Mouse (Mus musculus) adrenal gland, postnatal 25 days (tissue): ENCODE data around the gene Tmem243. TPM values are rescaled to one million over a fixed set of nuclear protein-coding genes. Genes with fewer than 3 reads are reported as not detected.
"Not testable (repeated sequence)": the region's sequence is repeated elsewhere in the genome, so short reads cannot be mapped to it uniquely, and the experiment has no call there.

Experiments
- DNase-seq: peaks from one replicate; pipeline ENCODE4 v3.0.0; 2021; ENCODE audit warnings: mixed read lengths
- total RNA-seq: library from RNA; stranded (reverse); gene quantifications from 2 replicates; pipeline ENCODE4 v1.2.3, GENCODE M21; 2021

Gene Tmem243
- total RNA-seq, 1 experiment from 2014 or later, result 52.5 TPM

GRCm38 (mm10) chr5:9106806-9107205 is 6.3 kb downstream of the Tmem243 start:
- peak; percentile 55 for DNase-seq

- no peak for DNase-seq
These were observed 7.0 kb downstream of the Tmem243 start for GRCm38 (mm10) chr5:9107296-9108089.

- DNase-seq, result no peak
These were observed 8.0 kb downstream of the Tmem243 start for GRCm38 (mm10) chr5:9108490-9108889.

GRCm38 (mm10) chr5:9109582-9109981 is 9.1 kb downstream of the Tmem243 start:
- no peak for DNase-seq

- no peak for DNase-seq
These were observed 10.8 kb downstream of the Tmem243 start for GRCm38 (mm10) chr5:9111285-9111684.

GRCm38 (mm10) chr5:9111759-9112158 is 11.3 kb downstream of the Tmem243 start:
- peak; percentile 36 for DNase-seq

- no peak for DNase-seq
These were observed 13.7 kb downstream of the Tmem243 start for GRCm38 (mm10) chr5:9114162-9114561.

- no peak for DNase-seq
These were observed 23.7 kb downstream of the Tmem243 start for GRCm38 (mm10) chr5:9124134-9124533.

- DNase-seq, result no peak
These were observed 28.1 kb downstream of the Tmem243 start for GRCm38 (mm10) chr5:9128566-9128965.

GRCm38 (mm10) chr5:9131786-9132185 is 31.3 kb downstream of the Tmem243 start:
- DNase-seq, result no peak

- DNase-seq, result no peak
These were observed 35.1 kb downstream of the Tmem243 start for GRCm38 (mm10) chr5:9135588-9135987.

GRCm38 (mm10) chr5:9140724-9141123 is 40.3 kb downstream of the Tmem243 start:
- no peak for DNase-seq

GRCm38 (mm10) chr5:9142376-9142775 is 41.9 kb downstream of the Tmem243 start:
- no peak for DNase-seq

GRCm38 (mm10) chr5:9149273-9149850 is 48.9 kb downstream of the Tmem243 start:
- no peak for DNase-seq

- DNase-seq, result no peak
These were observed 56.3 kb downstream of the Tmem243 start for GRCm38 (mm10) chr5:9156746-9157145.

- no peak for DNase-seq
These were observed 56.9 kb downstream of the Tmem243 start for GRCm38 (mm10) chr5:9157336-9157735.

- DNase-seq, result peak; percentile 45
These were observed 60.5 kb downstream of the Tmem243 start for GRCm38 (mm10) chr5:9160831-9161455.

- peak; percentile 88 for DNase-seq
These were observed 61.1 kb downstream of the Tmem243 start, which contains the start of gene Dmtf1 for GRCm38 (mm10) chr5:9161456-9162041. TSS of gene Dmtf1 (minus strand) at chr5:9161776.

GRCm38 (mm10) chr5:9162088-9162487 is 61.6 kb downstream of the Tmem243 start:
- no peak for DNase-seq

- DNase-seq, result no peak
These were observed 62.9 kb downstream of the Tmem243 start for GRCm38 (mm10) chr5:9163411-9163810.

GRCm38 (mm10) chr5:9165151-9165550 is 64.7 kb downstream of the Tmem243 start:
- not testable (repeated sequence) for DNase-seq

- DNase-seq, result no peak
These were observed 65.9 kb downstream of the Tmem243 start for GRCm38 (mm10) chr5:9166366-9166765.
